Mouse (Mus musculus): ENCODE measurements around the gene Msi2.

- TF ChIP-seq POLR2A (IDR thresholded peaks at IDR 0.05; ENCODE audit: insufficient read depth, low read depth, low read length): no peak
- TF ChIP-seq CTCF (IDR thresholded peaks at IDR 0.05; ENCODE audit: insufficient read depth, low read depth, low read length): no peak
These were observed 30.6 kb downstream of the Msi2 start for GRCm38 (mm10) chr11:88687711-88688110.

All from olfactory bulb, adult 2 months (tissue).